Mouse (Mus musculus) cerebellum, adult 11-12 months (tissue): ENCODE data around the gene Psma2.

Source experiments
- DNase-seq: peaks from one replicate; pipeline ENCODE4 v3.0.0; 2022

Psma2 gene

GRCm38 (mm10) chr13:14612926-14613529, at the start of gene Psma2, which contains the start of gene Mrpl32:
TSS of gene Psma2 (plus strand) at chr13:14613240.
TSS of gene Mrpl32 (minus strand) at chr13:14613165.
- DNase-seq = peak; percentile 99

GRCm38 (mm10) chr13:14574128-14574527, 38.9 kb upstream of the Psma2 start:
- DNase-seq = no peak

- no peak for DNase-seq
Measured at GRCm38 (mm10) chr13:14580392-14580791, 32.6 kb upstream of the Psma2 start.

GRCm38 (mm10) chr13:14602744-14603143, 10.3 kb upstream of the Psma2 start:
- no peak for DNase-seq

GRCm38 (mm10) chr13:14607616-14608015, 5.4 kb upstream of the Psma2 start:
- DNase-seq = no peak

GRCm38 (mm10) chr13:14612463-14612862, 577 bp upstream of the Psma2 start:
- DNase-seq = no peak

- DNase-seq = no peak
Measured at GRCm38 (mm10) chr13:14613553-14613952, 513 bp downstream of the Psma2 start.

- DNase-seq = peak; percentile 44
Measured at GRCm38 (mm10) chr13:14618724-14619123, 5.7 kb downstream of the Psma2 start.

- peak; percentile 95 for DNase-seq
Measured at GRCm38 (mm10) chr13:14629726-14630641, 16.9 kb downstream of the Psma2 start, which contains the start of gene AW209491. TSS of gene AW209491 (plus strand) at chr13:14630154.

- no peak for DNase-seq
Measured at GRCm38 (mm10) chr13:14639998-14640397, 27.0 kb downstream of the Psma2 start.

GRCm38 (mm10) chr13:14649301-14649700, 36.3 kb downstream of the Psma2 start:
- no peak for DNase-seq

- no peak for DNase-seq
Measured at GRCm38 (mm10) chr13:14667107-14667506, 54.1 kb downstream of the Psma2 start.

GRCm38 (mm10) chr13:14670342-14670741, 57.3 kb downstream of the Psma2 start:
- no peak for DNase-seq

GRCm38 (mm10) chr13:14688955-14689354, 75.9 kb downstream of the Psma2 start:
- DNase-seq = no peak

- DNase-seq = no peak
Measured at GRCm38 (mm10) chr13:14716801-14717200, 103.8 kb downstream of the Psma2 start.

- no peak for DNase-seq
Measured at GRCm38 (mm10) chr13:14717755-14718154, 104.7 kb downstream of the Psma2 start.
